Mouse (Mus musculus): ENCODE measurements at regions not wholly inside any gene's neighbourhood (a gene's known extent, or its start where the extent isn't known, plus 50 kb on each side); places are given as distances from the start of the nearest gene placed in this dataset.

DNA sequence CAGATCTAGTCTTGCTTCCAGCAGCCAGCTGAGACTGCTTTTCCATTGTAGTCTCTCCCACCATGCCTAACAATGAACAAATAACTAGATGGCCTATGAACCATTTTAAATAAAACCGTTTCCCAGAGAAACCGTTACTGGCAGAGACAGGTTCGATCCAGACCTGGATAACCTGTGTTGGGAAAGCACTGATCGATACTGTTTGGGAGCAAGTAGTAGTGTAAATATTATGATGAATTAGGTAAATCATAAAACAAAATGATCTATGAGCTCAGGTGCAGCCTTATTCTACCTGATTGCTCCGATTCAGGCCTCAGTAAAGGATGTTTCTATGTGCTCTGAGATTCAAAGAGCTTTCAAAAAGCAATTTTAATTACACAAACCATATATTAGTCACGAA is 211.9 kb upstream of the Nr5a2 start:
- H3K27ac ChIP-seq (ENCODE audit: low read depth), result 0 out of 2 replicates have a peak overlapping the region, but pooled peaks have one; percentile 36
- no peak overlapping the region for H3K4me2 ChIP-seq (ENCODE audit: low read depth, low read length)
- H3K4me3 ChIP-seq (ENCODE audit: low read depth, low read length), result no peak overlapping the region
- peak; percentile 37 for DNase-seq
- peak; percentile 90 for ATAC-seq
- WGBS (ENCODE audit: insufficient replicate concordance), result 64% methylated on average over 6 of the region's 6 CpGs
- H3K36me3 ChIP-seq (replicated peaks; ENCODE audit: insufficient read depth, low read length), result no peaks in the 10 kb centered on the region
- H3K27me3 ChIP-seq (ENCODE audit: insufficient read depth, low read length), result no peaks in the 10 kb centered on the region
- peaks cover 7% of the 10 kb centered on the region for H3K4me1 ChIP-seq (ENCODE audit: insufficient read depth)
- no peaks in the 10 kb centered on the region for H3K9me3 ChIP-seq (ENCODE audit: low read length)
- TF ChIP-seq CTCF (IDR thresholded peaks at IDR 0.05; ENCODE audit: low read depth) (no peak), EP300 (IDR thresholded peaks at IDR 0.05; ENCODE audit: low read depth) (peak; percentile 40; the same call in 1 of the 2 replicates)
- no peak overlapping the region for H3K9ac ChIP-seq (replicated peaks)

- ATAC-seq (no peak), DNase-seq (no peak)
- WGBS (ENCODE audit: insufficient replicate concordance), result 49% methylated on average over 5 of the region's 5 CpGs
- TF ChIP-seq EP300 (IDR thresholded peaks at IDR 0.05; ENCODE audit: low read depth), result no peak
- TF ChIP-seq CTCF (IDR thresholded peaks at IDR 0.05; ENCODE audit: low read depth), result no peak
- no peak overlapping the region for H3K4me2 ChIP-seq (ENCODE audit: low read depth, low read length)
- no peak overlapping the region for H3K27ac ChIP-seq (ENCODE audit: low read depth)
- no peaks in the 10 kb centered on the region for H3K27me3 ChIP-seq (ENCODE audit: insufficient read depth, low read length)
- no peaks in the 10 kb centered on the region for H3K9me3 ChIP-seq (ENCODE audit: low read length)
- H3K4me3 ChIP-seq (ENCODE audit: low read depth, low read length), result no peak overlapping the region
- H3K9ac ChIP-seq (replicated peaks), result no peak overlapping the region
- no peaks in the 10 kb centered on the region for H3K36me3 ChIP-seq (replicated peaks; ENCODE audit: insufficient read depth, low read length)
- peaks cover 7% of the 10 kb centered on the region for H3K4me1 ChIP-seq (ENCODE audit: insufficient read depth)
These were observed 211.2 kb upstream of the Nr5a2 start for GRCm38 (mm10) chr1:137171451-137171850.

- Histone ChIP-seq H3K9me3 (ENCODE audit: low read length) (no peaks in the 10 kb centered on the region), H3K27ac (ENCODE audit: low read depth) (no peak overlapping the region), H3K36me3 (replicated peaks; ENCODE audit: insufficient read depth, low read length) (no peaks in the 10 kb centered on the region), H3K4me1 (ENCODE audit: insufficient read depth) (no peaks in the 10 kb centered on the region), H3K4me2 (ENCODE audit: low read depth, low read length) (no peak overlapping the region), H3K4me3 (ENCODE audit: low read depth, low read length) (no peak overlapping the region), H3K9ac (replicated peaks) (no peak overlapping the region), H3K27me3 (ENCODE audit: insufficient read depth, low read length) (no peaks in the 10 kb centered on the region)
- 36% methylated on average over 3 of the region's 3 CpGs for WGBS (ENCODE audit: insufficient replicate concordance)
- no peak for TF ChIP-seq CTCF (IDR thresholded peaks at IDR 0.05; ENCODE audit: low read depth)
- no peak for TF ChIP-seq EP300 (IDR thresholded peaks at IDR 0.05; ENCODE audit: low read depth)
- DNase-seq (no peak), ATAC-seq (no peak; the same call in 1 of the 2 replicates)
These were observed 187.6 kb upstream of the Nr5a2 start for GRCm38 (mm10) chr1:137147891-137148290.

GRCm38 (mm10) chr1:137141879-137142570 is 181.8 kb upstream of the Nr5a2 start:
- TF ChIP-seq CTCF (IDR thresholded peaks at IDR 0.05; ENCODE audit: low read depth) (no peak), EP300 (IDR thresholded peaks at IDR 0.05; ENCODE audit: low read depth) (no peak)
- Histone ChIP-seq H3K4me2 (ENCODE audit: low read depth, low read length) (no peak overlapping the region), H3K9ac (replicated peaks) (no peak overlapping the region), H3K4me1 (ENCODE audit: insufficient read depth) (peaks cover 3% of the 10 kb centered on the region; the same call in 1 of the 2 replicates), H3K36me3 (replicated peaks; ENCODE audit: insufficient read depth, low read length) (no peaks in the 10 kb centered on the region), H3K27ac (ENCODE audit: low read depth) (no peak overlapping the region), H3K27me3 (ENCODE audit: insufficient read depth, low read length) (no peaks in the 10 kb centered on the region), H3K9me3 (ENCODE audit: low read length) (no peaks in the 10 kb centered on the region), H3K4me3 (ENCODE audit: low read depth, low read length) (no peak overlapping the region)
- WGBS (ENCODE audit: insufficient replicate concordance), result 35% methylated on average over 13 of the region's 13 CpGs
- DNase-seq, result no peak
- no peak for ATAC-seq

GRCm38 (mm10) chr1:137141372-137141771 is 181.1 kb upstream of the Nr5a2 start:
- H3K27ac ChIP-seq (ENCODE audit: low read depth), result no peak overlapping the region
- no peak for DNase-seq
- H3K4me3 ChIP-seq (ENCODE audit: low read depth, low read length), result no peak overlapping the region
- no peak overlapping the region for H3K9ac ChIP-seq (replicated peaks)
- no peaks in the 10 kb centered on the region for H3K27me3 ChIP-seq (ENCODE audit: insufficient read depth, low read length)
- H3K4me1 ChIP-seq (ENCODE audit: insufficient read depth), result peaks cover 3% of the 10 kb centered on the region; the same call in 1 of the 2 replicates
- no peak for ATAC-seq
- H3K36me3 ChIP-seq (replicated peaks; ENCODE audit: insufficient read depth, low read length), result no peaks in the 10 kb centered on the region
- WGBS (ENCODE audit: insufficient replicate concordance), result 74% methylated on average over 5 of the region's 5 CpGs
- H3K9me3 ChIP-seq (ENCODE audit: low read length), result no peaks in the 10 kb centered on the region
- H3K4me2 ChIP-seq (ENCODE audit: low read depth, low read length), result no peak overlapping the region
- TF ChIP-seq CTCF (IDR thresholded peaks at IDR 0.05; ENCODE audit: low read depth) (no peak), EP300 (IDR thresholded peaks at IDR 0.05; ENCODE audit: low read depth) (no peak)

- no peak for ATAC-seq
- WGBS (ENCODE audit: insufficient replicate concordance), result 64% methylated on average over 7 of the region's 7 CpGs
- Histone ChIP-seq H3K9me3 (ENCODE audit: low read length) (no peaks in the 10 kb centered on the region), H3K4me2 (ENCODE audit: low read depth, low read length) (no peak overlapping the region), H3K9ac (replicated peaks) (no peak overlapping the region), H3K27me3 (ENCODE audit: insufficient read depth, low read length) (no peaks in the 10 kb centered on the region), H3K36me3 (replicated peaks; ENCODE audit: insufficient read depth, low read length) (no peaks in the 10 kb centered on the region), H3K4me3 (ENCODE audit: low read depth, low read length) (no peak overlapping the region), H3K4me1 (ENCODE audit: insufficient read depth) (no peaks in the 10 kb centered on the region), H3K27ac (ENCODE audit: low read depth) (no peak overlapping the region)
- no peak for TF ChIP-seq EP300 (IDR thresholded peaks at IDR 0.05; ENCODE audit: low read depth)
- TF ChIP-seq CTCF (IDR thresholded peaks at IDR 0.05; ENCODE audit: low read depth), result no peak
- DNase-seq, result no peak
These were observed 175.9 kb upstream of the Nr5a2 start for GRCm38 (mm10) chr1:137136156-137136555.
